Mouse (Mus musculus) left cerebral cortex, postnatal 4 days (tissue): ENCODE measurements around the gene Usp36. TPM values are rescaled to one million over a fixed set of nuclear protein-coding genes. Genes with fewer than 3 reads are reported as not detected.
"Not testable (repeated sequence)": the region's sequence is repeated elsewhere in the genome, so short reads cannot be mapped to it uniquely, and the experiment has no call there.

Source experiments
- DNase-seq: peaks from one replicate; pipeline ENCODE4 v3.0.0-alpha.2; 2022
- intact Hi-C: fragments of 180-260 bp; cut with DNase I; formaldehyde crosslinking; loops from one replicate; pipeline ENCODE4 v1.15.1; 2025
- total RNA-seq, 2 experiments: library from RNA; stranded (reverse); gene quantifications; 2 replicates each; pipeline ENCODE4 v1.2.3; 2021

Gene Usp36
- 10 to 100 TPM; 27.3 to 30.2 TPM for total RNA-seq

DNA sequence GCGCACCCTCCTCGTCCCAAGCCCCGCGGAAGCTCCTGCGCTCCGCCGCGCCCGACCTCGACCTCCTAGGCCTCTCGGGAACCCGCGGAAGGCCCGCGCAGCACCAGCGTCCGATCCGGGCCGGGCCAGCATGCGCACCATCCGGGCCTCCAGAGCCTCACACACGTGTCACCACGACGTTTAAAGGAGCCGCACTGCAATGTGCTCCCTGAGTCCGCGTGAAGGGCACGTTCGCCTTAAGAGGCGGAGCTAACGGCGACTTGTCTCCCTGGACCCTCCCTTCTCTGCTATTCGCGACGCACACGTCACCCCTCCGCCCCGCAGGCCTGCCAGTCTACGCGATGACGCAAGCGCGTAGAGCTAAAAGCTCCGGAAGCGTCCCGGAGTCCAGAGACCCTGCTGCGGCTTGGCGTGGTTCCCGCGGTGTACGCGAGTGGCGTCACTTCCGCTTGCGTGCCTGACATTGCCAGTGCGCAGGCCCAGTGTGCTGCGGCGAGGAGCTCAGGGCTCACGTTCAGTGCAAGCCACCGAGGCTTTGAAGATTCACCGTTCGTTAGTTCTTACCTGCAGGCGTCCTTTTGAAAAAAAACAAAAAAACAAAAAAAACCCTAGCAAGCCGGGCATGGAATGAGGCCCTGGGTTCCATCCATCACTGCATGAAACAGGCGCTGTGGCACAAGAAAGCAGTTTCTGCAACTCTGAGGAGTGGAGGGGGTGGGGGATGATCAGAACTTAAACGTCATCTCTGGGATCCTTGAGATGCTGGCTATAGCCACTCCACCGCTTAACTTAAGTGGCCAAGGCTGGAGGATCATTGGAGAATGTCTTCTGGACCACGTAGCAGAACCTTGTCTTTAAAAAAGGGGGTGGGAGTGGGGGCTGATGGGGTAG, at the start of gene Usp36:
Usp36 (minus strand) TSS at position 246 of the 891 bp plus-strand sequence.
- peak; percentile 100 for DNase-seq
- intact Hi-C loops, result no loop called here

DNA sequence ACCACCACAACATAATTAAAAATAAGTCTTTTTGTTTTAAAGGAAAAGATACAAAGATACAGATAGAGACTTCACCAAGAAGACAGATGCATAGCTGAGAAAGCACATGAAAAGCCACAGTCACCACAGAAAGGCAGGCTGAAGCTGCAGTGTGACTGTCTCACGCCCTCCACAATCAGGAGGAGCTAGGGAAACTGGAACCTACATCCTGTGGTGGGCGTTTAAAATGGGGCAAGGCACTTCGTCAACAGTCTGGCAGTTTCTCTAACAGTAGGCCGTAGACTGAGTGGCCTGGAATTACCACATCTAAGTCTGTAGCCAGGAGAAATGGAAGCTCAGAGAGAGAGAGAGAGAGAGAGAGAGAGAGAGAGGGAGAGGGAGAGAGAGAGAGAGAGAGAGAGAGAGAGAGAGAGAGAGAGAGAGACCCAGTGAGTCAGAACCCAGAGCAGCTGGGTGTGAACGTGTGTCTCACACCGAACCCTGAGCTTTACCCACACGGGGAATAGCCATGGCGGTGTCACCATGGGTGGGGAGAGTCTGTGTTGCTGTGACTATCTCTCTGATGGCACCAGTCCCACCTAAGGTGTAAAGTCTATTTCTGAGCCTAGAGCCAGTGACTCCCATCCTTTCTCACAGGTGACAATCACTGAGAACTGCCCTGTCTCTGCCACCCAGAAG, 47.6 kb upstream of the Usp36 start:
- intact Hi-C loops, result no loop called here
- no peak for DNase-seq

GRCm38 (mm10) chr11:118333431-118333830, 43.4 kb upstream of the Usp36 start:
- intact Hi-C loops, result no loop called here

GRCm38 (mm10) chr11:118332376-118332775, 42.3 kb upstream of the Usp36 start:
- DNase-seq, result no peak
- intact Hi-C loops, result no loop called here

More at GRCm38 (mm10) chr11:118333431-118333830, 43.4 kb upstream of the Usp36 start:
- DNase-seq, result no peak

DNA sequence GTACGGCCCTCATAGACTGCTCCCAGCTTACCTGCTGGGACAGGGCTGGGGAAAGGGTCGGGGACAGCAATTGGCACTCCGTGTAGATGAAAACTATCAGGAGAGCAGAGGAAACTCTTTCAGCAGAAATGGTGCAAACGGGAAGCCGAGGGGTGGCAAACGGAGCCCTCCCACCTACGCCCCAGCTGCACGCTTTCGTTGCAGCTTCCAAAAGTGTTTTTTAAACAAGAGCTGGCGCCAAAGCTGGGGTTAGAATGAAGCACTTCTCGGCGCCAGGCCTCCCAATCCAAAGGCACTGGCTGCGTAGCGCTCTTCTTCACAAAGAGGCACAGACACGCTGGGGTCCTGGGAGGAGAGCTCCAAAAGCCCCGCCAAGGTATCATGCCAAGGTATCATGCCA, 40.7 kb upstream of the Usp36 start:
- no peak for DNase-seq
- intact Hi-C loops, result no loop called here

- intact Hi-C loops, result no loop called here
- DNase-seq, result no peak
Observed at GRCm38 (mm10) chr11:118330361-118330760, 40.3 kb upstream of the Usp36 start.

DNA sequence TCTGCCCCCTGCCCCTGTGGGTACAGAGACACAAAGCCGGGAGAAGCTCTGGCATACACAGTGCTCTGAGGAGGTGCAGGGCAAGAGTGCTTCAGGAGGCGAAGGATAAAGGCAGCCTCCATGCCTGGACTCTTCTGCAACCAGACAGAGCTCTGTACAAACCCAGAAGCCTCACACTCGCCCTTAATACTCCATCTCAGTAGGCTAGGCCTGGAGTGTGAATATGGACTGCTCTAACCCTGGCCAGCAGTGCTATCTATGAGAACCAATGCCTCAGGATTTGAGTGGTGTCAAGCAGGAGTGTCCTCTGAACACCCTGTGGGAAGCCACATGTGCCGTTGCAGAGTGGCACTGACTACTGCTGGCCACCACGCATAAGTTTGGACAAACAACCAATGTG, 38.9 kb upstream of the Usp36 start:
- no peak for DNase-seq

GRCm38 (mm10) chr11:118328511-118328910, 38.5 kb upstream of the Usp36 start:
- DNase-seq, result no peak
- intact Hi-C loops, result no loop called here

More for the DNA sequence above, 38.9 kb upstream of the Usp36 start:
- intact Hi-C loops, result no loop called here

DNA sequence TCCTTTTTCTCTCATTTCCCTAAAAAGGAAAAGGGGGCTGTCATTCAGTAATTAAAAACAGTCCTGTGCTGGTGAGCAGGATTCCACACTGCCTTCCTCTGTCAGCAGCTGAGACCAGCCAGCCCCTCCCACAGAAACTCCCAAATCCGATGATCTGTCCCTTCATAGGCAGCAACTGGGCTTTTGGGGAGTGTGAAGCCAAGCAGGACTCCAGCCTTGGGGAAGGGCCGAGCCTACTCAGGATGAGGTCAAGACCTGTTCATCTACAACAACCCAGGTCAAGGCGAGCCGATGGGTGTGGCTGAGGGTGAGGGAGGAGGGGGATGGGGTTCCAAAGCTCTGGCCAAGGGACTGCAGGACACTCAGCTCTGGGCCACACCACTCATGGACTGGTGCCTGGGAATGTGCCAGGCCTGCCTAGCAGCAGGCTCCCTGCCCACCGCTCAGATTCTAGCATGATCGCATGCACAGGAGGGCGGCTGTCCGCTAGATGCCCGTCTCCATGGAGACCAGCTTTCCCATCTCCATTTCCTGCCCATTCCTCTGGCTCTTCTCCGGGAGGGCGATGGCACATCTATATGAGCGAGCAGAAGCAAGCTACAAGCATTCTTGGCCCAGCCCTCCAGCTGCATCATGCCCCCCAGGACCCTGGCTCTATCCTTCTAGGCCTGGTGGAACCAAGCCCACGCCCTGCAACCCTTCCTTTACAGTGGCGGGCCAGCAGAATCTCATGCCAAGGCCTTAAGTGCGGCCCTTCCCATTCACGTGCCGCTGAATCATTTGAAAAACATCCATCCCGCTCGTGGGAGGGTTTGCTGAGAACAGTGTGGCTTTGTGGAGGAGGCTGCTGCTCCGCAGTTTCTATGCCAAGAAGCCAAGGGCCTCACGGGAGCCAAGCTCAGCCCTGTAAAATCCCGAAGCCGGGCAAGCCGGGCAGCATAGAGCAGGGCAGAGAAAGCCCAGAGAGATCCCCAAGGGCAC, 37.2 kb upstream of the Usp36 start:
- intact Hi-C loops, result no loop called here
- DNase-seq, result peak; percentile 96

- DNase-seq, result no peak
- intact Hi-C loops, result no loop called here
Observed at GRCm38 (mm10) chr11:118326491-118326890, 36.4 kb upstream of the Usp36 start.

GRCm38 (mm10) chr11:118324541-118324940, 34.5 kb upstream of the Usp36 start:
- intact Hi-C loops, result no loop called here
- DNase-seq, result no peak

DNA sequence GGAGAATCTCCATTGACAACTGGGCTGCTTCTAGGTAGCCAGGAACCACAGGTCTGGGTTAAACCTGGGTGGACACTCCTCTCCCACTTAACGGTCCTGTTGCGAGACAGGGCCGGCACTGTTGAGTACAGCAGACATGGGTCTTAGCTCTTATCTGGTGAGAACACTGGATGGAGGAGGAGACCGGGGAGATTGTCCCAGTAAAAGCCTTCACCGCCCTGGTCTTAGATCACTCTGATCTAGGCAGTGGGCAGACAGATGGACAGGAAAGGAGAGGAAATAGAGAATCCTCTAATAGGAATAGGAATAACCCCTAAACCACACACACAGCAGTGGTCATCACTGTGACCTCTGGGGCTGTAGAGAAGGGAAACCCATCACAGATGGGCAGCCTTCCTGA, 33.9 kb upstream of the Usp36 start:
- intact Hi-C loops, result no loop called here
- no peak for DNase-seq

DNA sequence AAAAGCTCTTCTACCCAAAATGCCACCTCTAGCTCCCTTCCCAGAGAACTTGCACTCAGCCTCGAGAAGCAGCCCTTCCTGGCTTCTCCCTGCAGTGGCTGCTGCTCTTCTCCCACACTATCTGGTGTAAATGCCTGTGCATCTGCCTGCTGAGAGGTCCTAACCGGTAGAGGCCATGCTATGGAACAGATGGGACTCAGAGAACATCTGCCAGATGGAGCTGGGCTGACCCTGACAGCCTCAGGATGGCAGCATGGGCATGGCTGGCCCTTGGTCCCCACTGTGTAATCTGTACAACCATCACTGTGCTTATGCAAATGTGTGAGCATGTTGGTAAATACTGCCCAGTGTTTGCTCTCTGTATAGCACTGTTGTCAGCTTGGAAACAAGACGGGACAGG, 32.6 kb upstream of the Usp36 start:
- no peak for DNase-seq
- intact Hi-C loops, result no loop called here

DNA sequence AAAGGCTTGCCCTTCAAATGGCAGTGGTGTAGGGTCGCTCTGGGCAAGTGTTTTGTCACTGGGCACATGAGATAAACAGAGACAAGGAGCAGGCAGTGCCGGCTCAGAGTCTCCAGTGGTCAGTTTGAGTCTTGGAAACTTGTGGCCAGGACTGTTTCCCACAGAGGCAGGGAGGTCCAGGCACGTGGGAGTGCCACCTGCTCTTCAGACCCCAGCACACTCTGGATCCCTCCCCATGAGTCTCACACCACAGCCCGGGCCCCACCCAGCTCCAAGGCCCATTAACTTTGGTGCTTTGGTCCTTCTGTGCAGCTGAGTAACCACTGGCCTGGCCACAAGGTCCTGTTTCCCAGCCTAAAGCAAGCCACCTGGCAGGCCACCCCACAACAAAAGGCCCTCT, 31.9 kb upstream of the Usp36 start:
- intact Hi-C loops, result no loop called here
- no peak for DNase-seq

GRCm38 (mm10) chr11:118321500-118321899, 31.5 kb upstream of the Usp36 start:
- DNase-seq, result no peak
- intact Hi-C loops, result no loop called here

DNA sequence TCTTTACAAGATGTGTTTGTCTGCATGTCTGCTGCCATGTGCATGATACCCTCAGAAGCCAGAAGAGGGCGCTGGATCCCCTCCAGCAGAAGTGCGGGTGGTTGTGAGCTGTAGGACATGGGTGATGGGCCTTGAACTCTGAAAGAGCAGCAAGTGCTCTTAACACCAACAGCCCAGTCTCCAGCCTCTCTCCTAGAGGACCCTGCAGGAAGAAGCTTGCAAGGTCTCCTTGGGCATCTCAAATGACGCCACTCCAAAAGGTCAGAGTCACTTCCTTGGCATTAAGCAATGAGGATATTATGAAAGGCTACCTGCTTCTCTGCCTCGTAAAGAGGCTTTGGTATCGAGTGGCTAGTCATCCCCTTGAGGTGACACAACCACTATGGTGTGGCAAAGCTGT, 28.6 kb upstream of the Usp36 start:
- intact Hi-C loops, result loop anchor here (5.0 kb wide), 1 partner anchor 34 kb away; no protein-coding TSS in a partner anchor
- DNase-seq, result peak; percentile 53

GRCm38 (mm10) chr11:118317129-118317528, 27.1 kb upstream of the Usp36 start:
- intact Hi-C loops, result loop anchor here (5.0 kb wide), 1 partner anchor 35 kb away; no protein-coding TSS in a partner anchor
- peak; percentile 38 for DNase-seq

GRCm38 (mm10) chr11:118316231-118316806, 26.3 kb upstream of the Usp36 start:
- DNase-seq, result no peak
- intact Hi-C loops, result loop anchor here (5.0 kb wide), 1 partner anchor 36 kb away; no protein-coding TSS in a partner anchor

- intact Hi-C loops, result no loop called here
- no peak for DNase-seq
Observed at GRCm38 (mm10) chr11:118312132-118312723, 22.2 kb upstream of the Usp36 start.

GRCm38 (mm10) chr11:118307962-118308361, 17.9 kb upstream of the Usp36 start:
- DNase-seq, intact Hi-C loops: not testable (repeated sequence)
